Mouse (Mus musculus): ENCODE measurements around the gene Ggps1. TPM values are rescaled to one million over a fixed set of nuclear protein-coding genes. Genes with fewer than 3 reads are reported as not detected.

The Ggps1 gene
- polyA plus RNA-seq (2015; fragmentation: Nextera tagmentation; extraction: Ambion mirVana), result 71.2 and 72.3 TPM in 2 replicates

GRCm38 (mm10) chr13:14063013-14063941, at the start of gene Ggps1, which contains the start of gene Arid4b:
Ggps1 (minus strand) TSS chr13:14063488.
Arid4b (plus strand) TSS chr13:14063232.
- Histone ChIP-seq H3K4me3 (peak within 1 kb of the TSS; percentile 91), H3K36me3 (peaks cover 7% of the 10 kb centered on the region), H3K4me1 (replicated peaks) (peaks cover 49% of the 10 kb centered on the region), H3K27me3 (no peaks in the 10 kb centered on the region), H3K9ac (peak within 1 kb of the TSS; percentile 89), H3K27ac (replicated peaks) (peak within 1 kb of the TSS; percentile 98), H3K9me3 (no peaks in the 10 kb centered on the region), H3K4me2 (peak within 1 kb of the TSS; percentile 66)
- WGBS, result under 1% methylated on average over 64 of the region's 64 CpGs
- peak; percentile 98 for ATAC-seq (ENCODE audit: low FRiP score, low read depth)

DNA sequence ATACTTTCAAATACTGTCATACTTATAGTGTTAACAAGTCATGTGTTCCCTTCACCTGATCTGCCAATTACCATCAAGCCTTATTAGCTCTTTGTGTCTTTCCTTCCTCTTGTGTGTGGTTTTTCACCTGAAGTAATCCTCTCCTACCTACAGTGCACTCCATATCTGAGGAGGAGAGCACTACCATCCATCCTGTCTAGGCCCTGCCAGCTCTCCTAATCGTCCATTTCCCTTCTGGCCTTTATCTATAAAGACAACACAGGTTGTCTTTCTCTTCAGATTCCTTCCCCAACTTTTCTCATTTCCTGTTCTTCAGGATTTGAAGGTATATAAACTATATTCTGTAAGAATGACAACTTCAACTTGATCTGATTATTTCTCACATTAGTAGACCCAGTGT, 47.9 kb upstream of the Ggps1 start:
- H3K36me3 ChIP-seq, result no peaks in the 10 kb centered on the region
- 80% methylated on average over 1 of the region's 1 CpGs for WGBS
- no peak overlapping the region for H3K27ac ChIP-seq (replicated peaks)

GRCm38 (mm10) chr13:14110154-14110873, 47.0 kb upstream of the Ggps1 start:
- whole genome bisulfite sequencing, result 85% methylated on average over 2 of the region's 2 CpGs
- no peak for ATAC-seq (ENCODE audit: low FRiP score, low read depth)
- Histone ChIP-seq H3K27ac (replicated peaks) (no peak overlapping the region), H3K9me3 (no peaks in the 10 kb centered on the region), H3K4me2 (no peak overlapping the region), H3K9ac (no peak overlapping the region), H3K36me3 (no peaks in the 10 kb centered on the region), H3K27me3 (no peaks in the 10 kb centered on the region), H3K4me1 (replicated peaks) (peaks cover 15% of the 10 kb centered on the region), H3K4me3 (no peak overlapping the region)

More for the DNA sequence above, 47.9 kb upstream of the Ggps1 start:
- no peak for ATAC-seq (ENCODE audit: low FRiP score, low read depth)
- Histone ChIP-seq H3K9me3 (no peaks in the 10 kb centered on the region), H3K9ac (no peak overlapping the region), H3K27me3 (no peaks in the 10 kb centered on the region), H3K4me2 (no peak overlapping the region), H3K4me3 (no peak overlapping the region), H3K4me1 (replicated peaks) (peaks cover 15% of the 10 kb centered on the region)

- H3K4me3 ChIP-seq, result no peak overlapping the region
- no peak overlapping the region for H3K9ac ChIP-seq
- H3K27me3 ChIP-seq, result no peaks in the 10 kb centered on the region
- no peak overlapping the region for H3K27ac ChIP-seq (replicated peaks)
- WGBS, result 53% methylated on average over 1 of the region's 1 CpGs
- H3K9me3 ChIP-seq, result no peaks in the 10 kb centered on the region
- H3K36me3 ChIP-seq, result no peaks in the 10 kb centered on the region
- no peak for ATAC-seq (ENCODE audit: low FRiP score, low read depth)
- no peak overlapping the region for H3K4me2 ChIP-seq
- H3K4me1 ChIP-seq (replicated peaks), result no peaks in the 10 kb centered on the region
Observed at GRCm38 (mm10) chr13:14103026-14103425, 39.7 kb upstream of the Ggps1 start.

DNA sequence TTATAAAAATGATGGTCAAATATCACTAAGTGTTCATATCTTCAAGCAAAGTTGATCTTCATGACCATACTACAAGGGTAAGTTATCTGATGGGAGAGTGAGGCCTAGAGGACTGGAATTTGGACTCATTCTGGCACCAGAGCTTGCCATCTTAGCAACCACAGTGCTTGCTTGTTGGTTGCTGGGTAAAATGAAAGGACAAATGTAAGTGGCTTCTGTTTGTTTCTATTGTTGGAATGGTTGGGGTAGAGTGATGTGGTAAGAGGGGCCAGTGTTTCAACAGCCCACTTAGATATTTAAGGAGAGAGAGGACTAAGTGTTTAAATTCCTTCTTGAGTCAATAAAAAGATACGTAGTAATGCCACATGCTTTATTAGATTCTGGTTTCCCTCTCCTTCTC, 25.4 kb upstream of the Ggps1 start:
- no peak overlapping the region for H3K4me2 ChIP-seq
- WGBS, result 80% methylated on average over 1 of the region's 1 CpGs
- H3K27me3 ChIP-seq, result no peaks in the 10 kb centered on the region
- no peak overlapping the region for H3K4me3 ChIP-seq
- H3K27ac ChIP-seq (replicated peaks), result no peak overlapping the region
- no peaks in the 10 kb centered on the region for H3K9me3 ChIP-seq
- H3K9ac ChIP-seq, result no peak overlapping the region
- no peaks in the 10 kb centered on the region for H3K36me3 ChIP-seq
- no peaks in the 10 kb centered on the region for H3K4me1 ChIP-seq (replicated peaks)
- no peak for ATAC-seq (ENCODE audit: low FRiP score, low read depth)

DNA sequence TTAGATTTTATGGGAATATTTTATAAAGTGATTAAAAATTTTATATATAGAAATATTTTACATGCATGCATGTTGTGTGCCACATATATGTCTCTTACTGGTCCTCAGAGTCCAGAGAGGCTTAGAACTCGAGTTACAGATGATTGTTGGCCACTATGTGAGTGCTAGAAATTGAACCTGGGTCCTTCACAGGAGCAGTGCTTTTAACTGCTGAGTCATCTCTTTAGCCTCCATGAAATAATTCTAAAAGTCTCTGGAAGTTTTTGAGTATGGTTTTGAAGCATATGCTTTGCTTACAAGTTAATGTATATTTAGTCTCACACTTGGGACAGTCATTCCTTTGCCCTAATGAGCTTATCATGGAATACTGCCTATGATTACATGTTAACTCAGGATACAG, 12.0 kb upstream of the Ggps1 start:
- Histone ChIP-seq H3K4me1 (replicated peaks) (no peaks in the 10 kb centered on the region), H3K27ac (replicated peaks) (no peak overlapping the region), H3K27me3 (no peaks in the 10 kb centered on the region), H3K4me3 (no peak overlapping the region), H3K36me3 (no peaks in the 10 kb centered on the region), H3K4me2 (no peak overlapping the region), H3K9me3 (no peaks in the 10 kb centered on the region), H3K9ac (no peak overlapping the region)
- ATAC-seq (ENCODE audit: low FRiP score, low read depth), result no peak
- WGBS, result 87% methylated on average over 1 of the region's 1 CpGs

DNA sequence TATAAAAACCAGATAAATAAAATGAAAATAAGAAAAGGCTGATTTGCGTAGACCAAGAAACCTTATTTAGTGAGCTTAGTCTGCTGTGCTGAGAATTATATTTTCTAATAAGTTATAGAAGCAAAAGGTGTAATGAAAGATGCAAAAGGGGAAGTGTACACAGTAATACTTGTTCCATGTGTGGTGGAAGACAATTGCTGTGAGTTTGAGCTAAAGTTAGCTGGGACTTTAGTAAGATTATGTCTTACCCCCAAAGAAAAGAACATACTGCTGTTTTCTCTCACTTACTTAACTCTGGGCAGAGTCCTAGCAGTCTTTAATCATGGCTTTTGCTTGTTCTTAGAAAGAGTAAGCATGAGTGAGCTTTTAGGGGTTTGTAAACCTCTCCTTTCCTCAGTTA, 11.1 kb upstream of the Ggps1 start:
- Histone ChIP-seq H3K27ac (replicated peaks) (no peak overlapping the region), H3K4me3 (no peak overlapping the region), H3K27me3 (no peaks in the 10 kb centered on the region), H3K4me2 (no peak overlapping the region), H3K9ac (no peak overlapping the region), H3K36me3 (no peaks in the 10 kb centered on the region), H3K4me1 (replicated peaks) (no peaks in the 10 kb centered on the region), H3K9me3 (no peaks in the 10 kb centered on the region)
- 100% methylated on average over 1 of the region's 1 CpGs for WGBS
- ATAC-seq (ENCODE audit: low FRiP score, low read depth), result no peak

DNA sequence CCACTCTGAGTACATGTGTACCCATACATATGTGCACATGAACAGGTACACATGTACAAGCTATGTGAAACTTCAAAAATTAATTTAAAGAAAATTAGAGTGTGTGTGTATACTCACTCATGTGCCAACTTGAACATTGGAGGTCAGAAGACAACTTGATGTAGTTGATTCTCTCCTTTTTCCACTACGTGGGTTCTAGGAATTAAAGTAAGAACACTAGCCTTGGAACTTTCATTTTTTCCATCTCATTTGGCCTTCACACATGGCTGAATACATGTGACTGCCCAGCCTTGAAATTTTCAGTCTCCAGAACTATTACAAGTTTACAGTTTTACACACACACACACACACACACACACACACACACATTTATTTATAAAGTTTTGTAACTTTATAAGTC, 6.0 kb upstream of the Ggps1 start:
- ATAC-seq (ENCODE audit: low FRiP score, low read depth), result no peak
- H3K4me1 ChIP-seq (replicated peaks), result peaks cover 30% of the 10 kb centered on the region
- no peak overlapping the region for H3K4me2 ChIP-seq
- H3K9ac ChIP-seq, result no peak overlapping the region
- no peak overlapping the region for H3K27ac ChIP-seq (replicated peaks)
- no peaks in the 10 kb centered on the region for H3K27me3 ChIP-seq
- H3K4me3 ChIP-seq, result no peak overlapping the region
- H3K9me3 ChIP-seq, result no peaks in the 10 kb centered on the region
- H3K36me3 ChIP-seq, result no peaks in the 10 kb centered on the region
- WGBS, result 76% methylated on average over 1 of the region's 1 CpGs

DNA sequence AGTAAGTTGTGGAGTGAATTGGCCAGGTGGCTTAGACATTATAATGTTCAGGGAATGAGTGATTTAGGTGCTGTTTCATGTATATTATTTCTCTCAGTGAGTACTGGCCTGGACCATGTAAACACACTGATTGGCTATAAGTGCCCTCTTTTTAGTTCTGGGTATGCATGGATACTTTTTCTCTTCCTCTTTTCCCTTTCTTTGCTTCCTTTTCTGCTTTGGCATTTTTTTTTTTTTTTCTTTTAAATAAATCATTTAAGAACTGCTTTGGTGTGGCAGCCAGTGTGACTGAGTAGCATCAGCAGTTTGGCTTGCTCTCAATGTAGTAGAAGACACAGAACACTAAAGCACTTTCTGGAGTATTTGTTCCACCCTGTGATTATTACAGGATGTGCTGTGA, 4.7 kb upstream of the Ggps1 start:
- Histone ChIP-seq H3K4me3 (no peak overlapping the region), H3K27me3 (no peaks in the 10 kb centered on the region), H3K36me3 (no peaks in the 10 kb centered on the region), H3K4me2 (no peak overlapping the region), H3K9me3 (no peaks in the 10 kb centered on the region), H3K9ac (no peak overlapping the region), H3K4me1 (replicated peaks) (peaks cover 30% of the 10 kb centered on the region), H3K27ac (replicated peaks) (no peak overlapping the region)
- ATAC-seq (ENCODE audit: low FRiP score, low read depth), result no peak

GRCm38 (mm10) chr13:14065701-14066100, 2.4 kb upstream of the Ggps1 start:
- Histone ChIP-seq H3K36me3 (no peaks in the 10 kb centered on the region), H3K4me2 (peak overlapping the region; percentile 24; the same call in 1 of the 2 replicates), H3K9ac (no peak overlapping the region), H3K27ac (replicated peaks) (no peak overlapping the region), H3K4me3 (no peak overlapping the region), H3K9me3 (no peaks in the 10 kb centered on the region), H3K27me3 (no peaks in the 10 kb centered on the region), H3K4me1 (replicated peaks) (peaks cover 50% of the 10 kb centered on the region)
- WGBS, result 75% methylated on average over 1 of the region's 1 CpGs
- ATAC-seq (ENCODE audit: low FRiP score, low read depth), result no peak

- Histone ChIP-seq H3K27me3 (no peaks in the 10 kb centered on the region), H3K4me3 (peak overlapping the region; percentile 91), H3K4me1 (replicated peaks) (peaks cover 54% of the 10 kb centered on the region), H3K27ac (replicated peaks) (peak overlapping the region; percentile 93), H3K36me3 (no peaks in the 10 kb centered on the region), H3K9me3 (no peaks in the 10 kb centered on the region), H3K4me2 (peak overlapping the region; percentile 60), H3K9ac (peak overlapping the region; percentile 89)
- 20% methylated on average over 9 of the region's 9 CpGs for WGBS
- no peak for ATAC-seq (ENCODE audit: low FRiP score, low read depth)
Observed at GRCm38 (mm10) chr13:14065028-14065380, 1.7 kb upstream of the Ggps1 start.

DNA sequence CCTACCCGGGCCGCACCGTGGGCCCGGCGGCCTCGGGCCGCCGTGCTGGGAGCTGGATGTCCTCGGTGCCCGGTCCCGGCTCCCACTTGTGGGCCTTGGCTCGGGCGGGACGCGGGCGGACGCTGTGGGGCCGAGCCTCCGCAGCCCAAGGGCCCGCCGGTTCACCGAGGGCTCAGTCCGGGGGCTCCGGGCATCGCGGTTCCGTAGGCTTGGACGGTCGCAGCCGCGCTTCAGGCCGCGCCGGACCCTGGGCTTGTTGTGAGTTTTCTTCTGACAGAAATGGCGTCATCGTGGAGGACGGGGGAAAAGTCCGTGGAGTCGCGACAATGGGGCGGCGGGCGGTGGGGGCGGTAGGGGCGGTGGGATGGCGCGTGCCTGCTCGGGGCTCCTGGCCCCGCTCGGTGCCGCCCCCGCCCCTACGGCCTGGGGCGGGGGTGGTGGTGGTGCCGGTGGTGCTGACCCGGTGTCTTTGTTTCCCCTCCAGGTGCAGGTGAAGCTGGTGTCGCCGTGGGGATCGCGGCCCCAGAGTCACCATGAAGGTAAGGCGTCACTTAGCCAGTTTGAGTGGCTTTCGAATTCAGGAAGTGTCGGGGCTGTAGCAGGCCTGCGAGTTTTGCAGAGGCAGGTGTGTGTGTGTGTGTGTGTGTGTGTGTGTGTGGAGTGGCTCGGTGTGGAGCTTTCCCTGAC, 1.2 kb upstream of the Ggps1 start:
- no peak for ATAC-seq (ENCODE audit: low FRiP score, low read depth)
- WGBS, result under 1% methylated on average over 64 of the region's 65 CpGs
- H3K9ac ChIP-seq, result peak overlapping the region; percentile 89
- peak overlapping the region; percentile 60 for H3K4me2 ChIP-seq
- peaks cover 2% of the 10 kb centered on the region for H3K36me3 ChIP-seq
- H3K4me1 ChIP-seq (replicated peaks), result peaks cover 54% of the 10 kb centered on the region
- H3K4me3 ChIP-seq, result peak overlapping the region; percentile 91
- peak overlapping the region; percentile 93 for H3K27ac ChIP-seq (replicated peaks)
- no peaks in the 10 kb centered on the region for H3K27me3 ChIP-seq
- H3K9me3 ChIP-seq, result no peaks in the 10 kb centered on the region
